Mouse (Mus musculus) heart, postnatal 14 days (tissue): ENCODE measurements at regions not wholly inside any gene's neighbourhood (a gene's known extent, or its start where the extent isn't known, plus 50 kb on each side); places are given as distances from the start of the nearest gene placed in this dataset.

Source experiments
- DNase-seq, 2 experiments: peaks; one replicate each; pipeline ENCODE4 v3.0.0; 2021 to 2022
- intact Hi-C: fragments of 180-260 bp; cut with DNase I; formaldehyde crosslinking; loops from one replicate; pipeline ENCODE4 v1.15.1; 2025
- microRNA-seq, 2 experiments: library from miRNA; unstranded; fragments of <30 nt; microRNA quantifications; one replicate each; pipeline ENCODE4 v1.2.0; 2021 to 2022

GRCm38 (mm10) chr16:13487659-13488058 lies 180.3 kb downstream of the Parn start:
- DNase-seq = no peak
- intact Hi-C loops = no loop called here

- peak in 1 of 2 experiments; percentile 16 for DNase-seq
Observed at GRCm38 (mm10) chr16:13486571-13486970, 181.4 kb downstream of the Parn start.

GRCm38 (mm10) chr16:13480221-13480620 lies 187.7 kb downstream of the Parn start:
- intact Hi-C loops = no loop called here
- no peak for DNase-seq

More at GRCm38 (mm10) chr16:13486571-13486970, 181.4 kb downstream of the Parn start:
- intact Hi-C loops = no loop called here

- intact Hi-C loops = no loop called here
- no peak for DNase-seq
Observed at GRCm38 (mm10) chr16:13476653-13477052, 191.3 kb downstream of the Parn start.

- intact Hi-C loops = no loop called here
- DNase-seq = no peak
Observed at GRCm38 (mm10) chr16:13474956-13475355, 193.0 kb downstream of the Parn start.

- DNase-seq = no peak
- intact Hi-C loops = no loop called here
Observed at GRCm38 (mm10) chr16:13474274-13474673, 193.7 kb downstream of the Parn start.

- intact Hi-C loops = no loop called here
- no peak for DNase-seq
Observed at GRCm38 (mm10) chr16:13467139-13467538, 200.8 kb downstream of the Parn start.

Small RNA genes lying in the stretch of these regions (microRNA-seq; reads per million reads assigned to microRNA genes)
- 0 reads per million in 2 experiments for gene Mir6365
